Mouse (Mus musculus) limb, embryonic 12.5 days (tissue): ENCODE data around the gene Gm8020. TPM values are rescaled to one million over a fixed set of nuclear protein-coding genes. Genes with fewer than 3 reads are reported as not detected.
"Not testable (repeated sequence)": the region's sequence is repeated elsewhere in the genome, so short reads cannot be mapped to it uniquely, and the experiment has no call there.

Source experiments
- ATAC-seq: fragments of 200-750 bp; cut with Nextera tagmentation; 2 replicates; pipeline ENCODE4 v1.8.0; 2017; ENCODE audit warnings: low read depth, moderate TSS enrichment; ENCODE audit not compliant: insufficient number of reproducible peaks, insufficient read depth, low FRiP score, low TSS enrichment
- H3K27ac ChIP-seq: fragments of 300-500 bp; sonication (generic); 2 replicates; pipeline ENCODE4 v1.5.1; 2016; ENCODE audit warnings: mild to moderate bottlenecking, moderate library complexity
- H3K27me3 ChIP-seq: fragments of 300-500 bp; sonication (generic); 2 replicates; pipeline ENCODE4 v1.6.1; 2016; ENCODE audit warnings: mild to moderate bottlenecking, moderate library complexity
- H3K36me3 ChIP-seq: fragments of 300-500 bp; sonication (generic); 2 replicates; pipeline ENCODE4 v1.6.1; 2016; ENCODE audit warnings: mild to moderate bottlenecking, moderate library complexity
- H3K4me1 ChIP-seq: fragments of 300-500 bp; sonication (generic); replicated peaks from 2 replicates; pipeline ENCODE4 v1.6.1; 2016
- H3K4me2 ChIP-seq: fragments of 300-500 bp; sonication (generic); 2 replicates; pipeline ENCODE4 v1.6.1; 2016; ENCODE audit warnings: mild to moderate bottlenecking, moderate library complexity
- H3K4me3 ChIP-seq: fragments of 300-500 bp; sonication (generic); replicated peaks from 2 replicates; pipeline ENCODE4 v1.5.1; 2016; ENCODE audit warnings: mild to moderate bottlenecking
- H3K9ac ChIP-seq: fragments of 300-500 bp; sonication (generic); replicated peaks from 2 replicates; pipeline ENCODE4 v1.6.1; 2016; ENCODE audit warnings: mild to moderate bottlenecking, moderate library complexity
- H3K9me3 ChIP-seq: fragments of 300-500 bp; sonication (generic); 2 replicates; pipeline ENCODE4 v1.6.1; 2016; ENCODE audit warnings: mild to moderate bottlenecking, moderate library complexity
- WGBS: fragments of 180-500 bp; shearing (Covaris S2); methylation state at CpG from one replicate; pipeline ENCODE4 v1.1.7; 2016; 5-methylcytosine and 5-hydroxymethylcytosine counted together
- polyA plus RNA-seq: library from polyadenylated mRNA; unstranded; fragments of >200 nt; fragmentation: Nextera tagmentation; extraction: Ambion mirVana; gene quantifications from 2 replicates; pipeline ENCODE4 v1.2.1, GENCODE M21; 2016

Gene Gm8020
- polyA plus RNA-seq, result not detected in 2 replicates

DNA sequence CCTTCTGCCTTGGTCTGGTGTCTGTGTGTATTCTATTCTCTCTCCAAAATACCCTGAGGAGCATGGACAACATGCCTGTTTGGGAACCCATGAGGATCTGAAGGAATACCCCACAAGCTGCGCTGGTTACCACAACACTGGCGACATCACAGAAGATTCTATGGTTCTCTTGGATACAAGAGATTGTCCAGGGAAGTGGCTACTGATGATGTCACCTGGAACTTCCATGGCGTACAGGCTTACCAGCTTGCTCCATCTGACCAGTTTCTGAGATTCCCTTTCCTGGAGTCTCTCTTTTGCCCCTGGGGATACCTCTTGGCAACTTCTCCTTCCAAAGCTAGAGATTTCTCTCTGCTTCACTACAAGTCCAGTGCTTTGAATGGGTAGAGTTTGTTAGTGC lies at the start of gene Gm8020:
Gene Gm8020, minus strand, starts transcription at position 101 of the 400 bp plus-strand sequence.
- ATAC-seq, H3K4me1 ChIP-seq, H3K27ac ChIP-seq, H3K9ac ChIP-seq, H3K36me3 ChIP-seq, H3K4me3 ChIP-seq, H3K9me3 ChIP-seq, H3K4me2 ChIP-seq, H3K27me3 ChIP-seq: not testable (repeated sequence)
- 69% methylated on average over 2 of the region's 3 CpGs for WGBS

GRCm38 (mm10) chr14:42543170-42543701 lies 41.1 kb upstream of the Gm8020 start:
- not testable (repeated sequence) for H3K4me3 ChIP-seq, H3K27ac ChIP-seq, H3K4me2 ChIP-seq, ATAC-seq, H3K27me3 ChIP-seq, H3K36me3 ChIP-seq, H3K4me1 ChIP-seq, H3K9me3 ChIP-seq, H3K9ac ChIP-seq
- WGBS, result 4% methylated on average over 24 of the region's 31 CpGs

GRCm38 (mm10) chr14:42542316-42543169 lies 40.4 kb upstream of the Gm8020 start:
- H3K9me3 ChIP-seq, ATAC-seq, H3K36me3 ChIP-seq, H3K4me1 ChIP-seq, H3K4me2 ChIP-seq, H3K4me3 ChIP-seq, H3K27me3 ChIP-seq, H3K9ac ChIP-seq, H3K27ac ChIP-seq: not testable (repeated sequence)
- WGBS, result 12% methylated on average over 22 of the region's 29 CpGs

DNA sequence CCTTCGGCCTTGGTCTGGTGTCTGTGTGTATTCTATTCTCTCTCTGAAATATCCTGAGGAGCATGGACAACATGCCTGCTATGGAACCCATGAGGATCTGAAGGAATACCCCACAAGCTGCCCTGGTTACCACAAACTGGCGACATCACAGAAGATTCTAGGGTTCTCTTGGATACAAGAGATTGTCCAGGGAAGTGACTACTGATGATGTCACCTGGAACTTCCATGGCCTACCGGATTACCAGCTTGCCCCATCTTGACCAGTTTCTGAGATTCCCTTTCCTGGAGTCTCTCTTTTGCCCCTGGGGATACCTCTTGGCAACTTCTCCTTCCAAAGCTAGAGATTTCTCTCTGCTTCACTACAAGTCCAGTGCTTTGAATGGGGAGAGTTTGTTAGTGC lies 22.0 kb upstream of the Gm8020 start, which contains the start of gene Gm8024:
Gene Gm8024, minus strand, starts transcription at position 101 of the 400 bp plus-strand sequence.
- H3K9me3 ChIP-seq, H3K4me1 ChIP-seq, H3K36me3 ChIP-seq, ATAC-seq, H3K27ac ChIP-seq, H3K9ac ChIP-seq, H3K27me3 ChIP-seq, H3K4me3 ChIP-seq, H3K4me2 ChIP-seq: not testable (repeated sequence)
- WGBS, result 100% methylated on average over 1 of the region's 3 CpGs

DNA sequence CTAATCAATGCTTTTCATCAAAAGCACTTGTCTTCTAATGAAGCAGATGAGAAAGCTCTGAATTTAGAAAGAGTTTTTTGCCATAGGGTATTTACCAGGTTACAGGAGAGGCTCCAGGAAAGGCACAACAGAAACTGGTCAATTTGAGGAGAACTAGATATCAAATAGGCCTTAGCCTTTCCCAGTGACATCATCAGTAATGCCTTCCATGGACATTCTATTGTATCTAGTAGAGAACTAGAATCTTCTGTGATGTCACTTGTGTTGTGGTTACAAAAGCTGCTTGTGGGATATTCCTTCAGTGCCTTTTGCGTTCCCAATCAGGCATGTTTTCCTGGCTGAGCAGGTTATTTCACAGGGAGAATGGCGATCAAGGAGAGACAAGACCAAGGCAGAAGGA lies 38.6 kb downstream of the Gm8020 start, which contains the start of gene Gm8011:
Gene Gm8011, plus strand, starts transcription at position 301 of the 400 bp plus-strand sequence.
- H3K27ac ChIP-seq, H3K27me3 ChIP-seq, H3K9ac ChIP-seq, ATAC-seq, H3K4me2 ChIP-seq, H3K4me1 ChIP-seq, H3K4me3 ChIP-seq, H3K36me3 ChIP-seq, H3K9me3 ChIP-seq: not testable (repeated sequence)
- WGBS, result 55% methylated on average over 2 of the region's 2 CpGs

Other genes with a start within 250 kb of the Gm8020 start
- gene Gm17026, start 242.3 kb downstream of the Gm8020 start, polyA plus RNA-seq, result not detected in 2 replicates
- gene Gm9611, start 205.0 kb downstream of the Gm8020 start, polyA plus RNA-seq, result not detected in 2 replicates
- gene Gm7995, start 192.1 kb downstream of the Gm8020 start, polyA plus RNA-seq, result not detected in 2 replicates
- gene Gm8005, start 62.7 kb downstream of the Gm8020 start, polyA plus RNA-seq, result not detected in 2 replicates
- not detected in 2 replicates for gene Gm8011, start 38.5 kb downstream of the Gm8020 start, polyA plus RNA-seq
- gene Gm8024, start 21.9 kb upstream of the Gm8020 start, polyA plus RNA-seq, result not detected in 2 replicates
- not detected in 2 replicates for gene Gm17124, start 97.5 kb upstream of the Gm8020 start, polyA plus RNA-seq
- not detected in 2 replicates for gene Gm3633, start 139.6 kb upstream of the Gm8020 start, polyA plus RNA-seq
- not detected in 2 replicates for gene Gm10378, start 153.6 kb upstream of the Gm8020 start, polyA plus RNA-seq